Mouse (Mus musculus): Measurements from ENCODE around the gene Pitx2.

Gene Pitx2

GRCm38 (mm10) chr3:129256766-129257165, 57.1 kb downstream of the Pitx2 start:
- no peak for DNase-seq (ENCODE audit: low spot score in 2 of 2)

- no peak for DNase-seq (ENCODE audit: low spot score in 2 of 2)
These were observed 58.8 kb downstream of the Pitx2 start for GRCm38 (mm10) chr3:129258497-129258896.
